Mouse (Mus musculus) spleen, adult 18-20 months (tissue): ENCODE results near the gene Iqce.

Experiments used
- DNase-seq, 2 experiments: peaks; one replicate each; pipeline ENCODE4 v3.0.0; 2022; ENCODE audit warnings: mixed read lengths in 2 of 2

Iqce gene

GRCm38 (mm10) chr5:140637989-140638388, 64.2 kb downstream of the Iqce start:
- no peak for DNase-seq

- DNase-seq, result no peak
These were observed 65.1 kb downstream of the Iqce start for GRCm38 (mm10) chr5:140637058-140637410.

- peak in 1 of 2 experiments; percentile 45 for DNase-seq
These were observed 65.7 kb downstream of the Iqce start for GRCm38 (mm10) chr5:140636316-140637057.

GRCm38 (mm10) chr5:140634798-140635722, 67.1 kb downstream of the Iqce start:
- no peak for DNase-seq

- DNase-seq, result no peak
These were observed 68.7 kb downstream of the Iqce start for GRCm38 (mm10) chr5:140633432-140633831.

- DNase-seq, result no peak
These were observed 73.2 kb downstream of the Iqce start for GRCm38 (mm10) chr5:140628995-140629394.

GRCm38 (mm10) chr5:140627580-140627979, 74.6 kb downstream of the Iqce start:
- DNase-seq, result no peak

- DNase-seq, result no peak
These were observed 77.2 kb downstream of the Iqce start for GRCm38 (mm10) chr5:140624961-140625360.

- DNase-seq, result no peak
These were observed 77.9 kb downstream of the Iqce start for GRCm38 (mm10) chr5:140624238-140624637.

GRCm38 (mm10) chr5:140623791-140624190, 78.4 kb downstream of the Iqce start:
- no peak for DNase-seq

- DNase-seq, result no peak
These were observed 79.1 kb downstream of the Iqce start for GRCm38 (mm10) chr5:140622978-140623670.

- DNase-seq, result no peak
These were observed 80.7 kb downstream of the Iqce start for GRCm38 (mm10) chr5:140621517-140621916.

GRCm38 (mm10) chr5:140621092-140621491, 81.1 kb downstream of the Iqce start:
- DNase-seq, result no peak

GRCm38 (mm10) chr5:140619895-140620736, 82.1 kb downstream of the Iqce start:
- DNase-seq, result no peak

GRCm38 (mm10) chr5:140619151-140619771, 82.9 kb downstream of the Iqce start:
- peak; percentile 69 to 84 for DNase-seq

- peak; percentile 69 to 84 for DNase-seq
These were observed 84.5 kb downstream of the Iqce start for GRCm38 (mm10) chr5:140617714-140618113.

- DNase-seq, result peak; percentile 62
These were observed 85.5 kb downstream of the Iqce start for GRCm38 (mm10) chr5:140616691-140617090.

- DNase-seq, result no peak
These were observed 86.1 kb downstream of the Iqce start for GRCm38 (mm10) chr5:140616110-140616503.

GRCm38 (mm10) chr5:140615321-140616109, 86.7 kb downstream of the Iqce start:
- DNase-seq, result no peak

GRCm38 (mm10) chr5:140614837-140615236, 87.3 kb downstream of the Iqce start:
- no peak for DNase-seq

- no peak for DNase-seq
These were observed 88.0 kb downstream of the Iqce start for GRCm38 (mm10) chr5:140614141-140614540.
